Mouse (Mus musculus): ENCODE results near the gene Syt2. TPM values are rescaled to one million over a fixed set of nuclear protein-coding genes. Genes with fewer than 3 reads are reported as not detected.

Gene Syt2
- total RNA-seq, 2 experiments from 2014 or later = 63.0 to 81.5 TPM

DNA sequence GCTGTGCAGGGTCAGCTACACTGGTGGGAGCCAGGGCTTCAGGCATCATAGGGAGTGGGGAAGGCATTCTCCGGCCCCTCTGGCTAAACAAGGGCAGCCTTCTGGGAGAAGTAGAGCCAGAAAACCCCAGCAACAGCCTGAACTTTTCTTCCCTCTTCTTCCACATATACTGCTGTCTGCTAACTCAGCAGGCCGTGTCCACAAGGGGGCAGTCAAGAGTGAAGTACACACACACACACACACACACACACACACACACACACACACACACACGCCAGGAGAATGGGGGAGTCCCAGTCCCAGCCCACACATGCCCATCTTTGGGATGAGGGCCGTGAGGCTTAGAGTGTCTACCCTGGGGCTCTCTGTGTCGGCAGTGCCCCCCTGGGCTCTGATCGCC is 95.0 kb downstream of the Syt2 start:
- DNase-seq (ENCODE audit: low spot score in 2 of 2) = no peak

DNA sequence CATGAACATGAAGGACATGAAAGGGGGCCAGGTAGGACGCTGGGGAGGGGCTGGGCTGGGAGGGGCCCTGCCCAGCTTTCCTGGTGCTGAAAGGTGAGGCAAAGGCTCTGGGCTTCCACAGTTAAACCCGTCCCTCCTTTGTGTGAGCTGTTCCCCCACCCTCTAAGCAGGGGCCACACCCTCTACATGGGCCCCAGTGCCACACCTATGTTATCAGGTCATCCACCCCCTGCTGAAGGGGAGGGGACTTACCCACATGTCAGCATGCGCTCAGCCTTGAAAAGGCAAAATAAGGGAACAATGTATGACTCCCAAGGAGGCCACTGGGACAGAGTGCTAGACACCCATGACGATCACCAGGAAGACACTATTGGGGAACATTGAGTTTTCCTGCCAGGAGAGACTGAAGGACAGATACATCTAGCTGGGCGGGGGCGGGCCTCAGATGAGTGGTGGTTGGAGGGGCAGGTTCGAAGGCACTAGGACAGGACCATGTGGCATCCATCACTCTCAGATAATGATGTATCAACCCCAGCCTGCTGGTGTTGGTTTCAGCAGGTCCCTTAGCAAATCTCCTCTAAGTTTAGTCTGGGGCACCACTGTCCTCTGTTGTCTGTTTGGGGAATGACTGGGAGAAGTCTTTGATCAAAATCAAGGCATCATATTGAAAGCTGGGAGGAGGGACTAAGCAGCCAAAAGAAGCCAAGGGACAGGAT is 95.6 kb downstream of the Syt2 start:
- DNase-seq (ENCODE audit: low spot score in 2 of 2) = no peak

DNA sequence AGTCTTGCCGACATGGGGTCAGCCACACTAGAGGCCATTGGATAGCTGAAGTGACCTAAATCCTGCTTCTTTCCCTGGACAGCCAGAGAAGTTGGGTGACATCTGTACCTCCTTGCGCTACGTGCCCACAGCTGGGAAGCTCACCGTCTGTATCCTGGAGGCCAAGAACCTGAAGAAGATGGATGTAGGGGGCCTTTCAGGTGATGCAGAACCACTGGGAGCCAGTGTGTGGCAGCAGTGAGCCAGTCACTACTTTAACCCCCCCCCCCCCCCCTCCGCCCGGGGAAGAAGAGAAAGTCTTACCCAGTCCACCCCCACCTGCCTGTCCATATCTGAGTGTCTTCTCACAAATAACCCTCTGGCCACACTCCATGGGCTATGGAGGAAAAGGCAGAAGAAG is 99.2 kb downstream of the Syt2 start:
- DNase-seq (ENCODE audit: low spot score in 2 of 2) = no peak

DNA sequence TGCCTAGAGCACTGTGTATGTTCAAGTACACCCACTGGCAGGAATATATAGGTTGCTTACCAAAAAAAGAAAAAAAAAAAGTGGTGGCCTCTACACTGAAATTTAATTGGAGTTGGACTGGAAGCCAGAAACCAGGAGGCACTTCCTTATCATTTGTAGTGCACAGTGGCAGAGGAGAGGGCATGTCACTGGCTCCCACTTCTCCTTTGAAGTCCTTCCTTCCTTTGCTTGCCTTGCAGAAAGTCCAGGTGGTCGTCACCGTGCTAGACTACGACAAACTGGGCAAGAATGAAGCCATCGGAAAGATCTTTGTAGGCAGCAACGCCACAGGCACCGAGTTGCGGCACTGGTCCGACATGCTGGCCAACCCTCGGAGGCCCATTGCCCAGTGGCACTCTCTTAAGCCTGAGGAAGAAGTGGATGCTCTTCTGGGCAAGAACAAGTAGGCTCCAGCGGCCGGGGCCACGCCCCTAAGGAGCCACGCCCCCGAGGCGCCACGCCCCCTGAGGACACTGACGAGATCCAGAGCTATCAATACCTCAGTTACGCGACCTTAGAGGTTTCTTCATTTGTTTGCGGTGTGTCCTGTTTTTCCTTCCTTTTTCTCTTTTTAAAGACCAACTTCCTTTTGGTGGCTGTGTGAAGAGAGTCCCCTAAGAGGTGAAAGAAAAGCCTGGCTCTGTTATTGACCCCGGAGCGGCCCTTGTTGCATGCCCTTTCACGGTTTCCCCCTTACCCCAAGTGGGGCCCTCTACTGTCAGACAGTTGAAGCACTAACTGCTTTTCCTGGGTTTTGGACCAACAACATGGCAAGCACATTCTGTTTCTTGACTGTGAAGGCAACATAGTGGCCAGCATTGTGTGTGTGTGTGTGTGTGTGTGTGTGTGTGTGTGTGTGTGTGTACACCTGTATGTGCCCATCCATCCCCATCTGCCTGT is 101.0 kb downstream of the Syt2 start:
- DNase-seq (ENCODE audit: low spot score in 2 of 2) = no peak

DNA sequence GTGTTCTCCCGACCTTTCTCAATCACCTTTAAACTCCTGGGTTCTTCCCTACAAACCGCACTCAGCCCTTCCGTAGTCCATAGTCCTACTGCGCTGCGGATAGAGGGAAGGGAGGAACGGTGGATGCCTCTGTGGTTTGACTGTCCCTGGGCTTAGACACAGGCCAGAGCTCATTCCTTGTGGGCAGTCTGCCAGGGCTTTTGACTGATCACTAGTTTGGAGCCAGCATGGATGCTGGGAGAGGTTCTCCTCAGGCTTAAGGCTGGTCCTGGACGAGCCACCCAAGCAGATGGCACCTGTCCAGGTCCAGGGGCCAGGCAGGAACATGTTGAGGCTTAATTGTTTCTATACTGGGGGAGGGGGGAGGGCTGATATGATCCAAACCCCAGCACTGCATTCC is 103.4 kb downstream of the Syt2 start:
- DNase-seq (ENCODE audit: low spot score in 2 of 2) = no peak

DNA sequence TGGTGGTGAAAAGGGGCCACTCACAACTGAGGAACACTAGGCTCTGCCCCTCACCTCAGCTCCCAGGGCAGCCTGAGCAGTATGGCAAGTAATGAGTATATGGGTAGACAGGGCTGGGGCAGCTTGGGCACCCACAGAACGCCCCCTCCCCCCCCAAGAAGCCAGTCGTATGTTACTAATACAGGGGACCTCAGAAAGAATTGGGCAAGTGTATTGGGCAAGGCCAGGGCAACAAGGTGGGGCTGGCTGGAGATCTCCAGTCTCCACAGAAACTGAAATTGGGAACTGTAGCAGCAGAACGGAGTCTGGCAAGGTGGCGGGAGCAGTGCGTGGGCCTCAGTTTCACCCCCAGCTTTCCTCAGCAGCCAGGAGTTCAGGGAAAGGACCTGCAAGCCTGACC is 106.0 kb downstream of the Syt2 start:
- DNase-seq (ENCODE audit: low spot score in 2 of 2) = no peak

DNA sequence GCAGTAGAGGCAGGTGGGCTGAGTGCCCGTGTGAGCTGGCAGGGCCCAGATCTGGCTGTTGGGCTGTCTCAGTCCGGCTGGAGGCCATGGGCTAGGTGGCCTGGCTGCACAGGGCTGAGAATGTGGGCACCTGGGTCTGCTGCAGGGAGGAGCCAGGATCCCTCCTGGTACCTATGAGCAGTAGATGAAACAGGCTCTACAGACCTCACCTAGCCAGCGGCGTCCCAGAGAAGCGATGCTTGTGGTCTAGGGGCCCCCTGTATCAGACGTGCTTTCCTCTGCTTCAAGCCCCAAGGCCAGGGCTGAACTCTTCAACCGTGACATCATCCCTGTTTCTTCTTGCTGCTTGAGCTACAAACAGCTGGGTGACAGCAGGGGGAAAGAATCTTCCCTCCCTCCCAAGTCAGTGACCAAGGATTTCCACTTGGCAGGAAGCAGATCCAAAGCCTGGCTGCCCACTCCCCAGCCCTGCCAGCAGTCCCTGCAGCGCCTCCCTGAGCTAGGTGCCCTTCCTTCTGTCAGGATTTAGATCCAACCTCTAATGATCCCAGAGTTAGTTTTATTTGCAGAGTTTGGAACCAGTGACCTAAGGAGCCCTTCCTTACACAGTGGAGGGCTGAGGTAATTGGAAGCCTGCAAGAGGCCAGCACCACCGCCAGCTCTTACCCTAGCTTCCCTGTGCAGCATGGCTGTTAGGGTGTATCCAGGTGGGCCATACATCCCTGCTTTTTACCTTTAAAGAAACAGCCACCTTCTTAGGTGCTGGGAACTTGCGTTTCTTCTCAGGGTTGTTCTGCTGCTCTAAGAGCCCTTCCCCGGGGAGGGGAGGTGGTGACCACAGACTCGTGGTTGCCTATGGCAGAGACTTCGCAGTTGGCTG is 107.5 kb downstream of the Syt2 start:
- no peak for DNase-seq (ENCODE audit: low spot score in 2 of 2)

DNA sequence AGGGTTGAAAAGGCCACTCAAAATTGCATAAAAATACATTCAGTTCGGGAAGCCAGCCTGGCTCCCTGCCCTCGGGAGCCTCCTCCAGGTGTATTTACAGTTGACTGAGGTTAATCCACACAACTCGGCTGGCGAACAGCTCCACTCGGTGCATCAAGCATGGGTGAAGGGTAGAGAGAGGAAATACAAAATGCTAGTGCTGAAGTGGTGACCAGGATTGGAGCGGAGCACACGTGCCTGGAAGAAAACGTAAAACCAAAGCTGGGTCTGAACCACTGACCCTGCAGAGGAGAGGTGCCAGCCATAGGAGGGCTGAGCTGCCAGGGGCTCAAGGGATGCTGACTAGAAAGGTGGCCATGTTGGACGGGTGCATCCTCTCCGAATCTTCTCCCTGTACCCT is 108.3 kb downstream of the Syt2 start:
- no peak for DNase-seq (ENCODE audit: low spot score in 2 of 2)

DNA sequence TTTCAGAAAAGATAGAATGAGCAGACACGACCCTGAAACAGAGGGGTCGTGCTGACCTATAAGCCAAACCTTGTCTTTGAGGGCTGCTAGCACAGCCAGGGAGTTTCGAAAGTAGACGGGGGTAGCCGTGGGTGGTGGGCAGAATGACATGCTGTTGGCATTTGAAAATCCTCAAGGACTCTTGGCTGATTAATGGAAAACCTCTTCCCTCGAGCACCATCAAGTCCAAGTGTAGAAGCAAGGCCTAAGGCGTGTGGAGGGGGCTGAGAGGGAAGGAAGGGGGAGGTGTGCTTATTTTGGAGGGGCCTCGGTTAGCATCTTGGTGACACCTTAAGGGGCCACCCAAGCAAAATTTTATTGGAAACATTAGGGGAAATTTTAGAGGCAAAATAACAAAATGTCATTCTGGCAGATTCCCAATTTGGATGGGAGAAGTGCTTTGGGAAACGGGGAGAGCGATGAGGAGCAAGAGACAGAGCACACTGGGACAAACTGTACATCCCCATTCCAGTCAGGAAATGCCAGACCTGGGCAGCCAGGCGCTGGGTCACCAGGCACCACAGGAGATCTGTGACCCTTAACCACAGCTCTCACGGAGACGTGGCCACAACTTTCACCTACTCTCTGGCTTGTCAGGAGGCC is 109.2 kb downstream of the Syt2 start:
- no peak for DNase-seq (ENCODE audit: low spot score in 2 of 2)

DNA sequence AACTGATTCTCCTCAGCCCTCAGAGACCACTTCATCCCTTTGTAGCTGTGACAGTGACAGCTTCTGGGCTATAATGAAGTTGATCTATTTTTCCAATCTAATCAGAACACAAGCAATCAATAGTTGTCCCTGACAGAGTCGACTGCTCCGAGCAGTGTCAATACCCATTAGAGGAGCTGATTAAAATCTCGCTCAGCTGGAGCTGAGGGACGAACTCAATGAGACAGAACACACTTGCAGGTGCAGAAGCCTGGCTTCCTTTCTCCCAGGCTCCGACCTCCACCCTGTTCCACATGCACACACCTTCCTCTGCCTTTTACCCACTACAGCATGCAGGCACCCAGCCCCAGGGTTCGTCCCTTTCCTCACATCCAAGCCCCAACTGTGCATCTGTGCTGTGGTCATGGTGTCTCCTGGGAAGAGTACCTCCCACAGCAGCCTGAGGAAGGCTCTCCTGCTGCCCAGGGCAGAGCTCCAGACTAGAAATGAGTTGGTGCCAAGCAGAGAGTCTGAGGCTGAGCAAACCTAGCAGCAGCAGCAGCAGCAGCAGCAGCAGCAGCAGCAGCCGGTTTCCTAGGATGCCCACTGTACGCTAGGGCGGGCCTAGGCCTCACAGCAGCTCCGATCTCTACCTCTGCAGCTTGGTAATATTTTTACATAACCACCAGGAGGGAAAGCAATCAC is 109.9 kb downstream of the Syt2 start:
- peak in 1 of 2 experiments; percentile 34 for DNase-seq (ENCODE audit: low spot score in 2 of 2)

DNA sequence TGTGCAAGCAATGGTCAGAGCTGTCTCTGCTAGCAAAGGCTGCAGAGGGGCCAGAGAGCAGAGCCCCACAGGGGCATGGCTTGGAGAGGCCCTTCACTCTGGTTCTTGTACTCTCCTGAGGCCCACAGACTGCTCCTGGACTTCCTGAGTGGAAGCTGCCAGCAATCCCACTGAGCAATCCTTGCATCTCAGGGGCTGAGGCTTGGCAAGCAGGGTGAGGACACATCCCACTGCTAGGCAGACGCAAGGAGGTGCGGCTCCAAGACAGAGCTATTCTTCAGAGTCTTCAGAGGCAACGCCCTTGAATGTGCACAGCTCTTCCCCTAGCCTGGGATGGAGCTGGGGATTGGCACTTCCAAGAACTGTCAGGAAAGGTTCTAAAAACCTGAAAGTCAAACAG is 110.8 kb downstream of the Syt2 start:
- peak in 1 of 2 experiments; percentile 35 for DNase-seq (ENCODE audit: low spot score in 2 of 2)

DNA sequence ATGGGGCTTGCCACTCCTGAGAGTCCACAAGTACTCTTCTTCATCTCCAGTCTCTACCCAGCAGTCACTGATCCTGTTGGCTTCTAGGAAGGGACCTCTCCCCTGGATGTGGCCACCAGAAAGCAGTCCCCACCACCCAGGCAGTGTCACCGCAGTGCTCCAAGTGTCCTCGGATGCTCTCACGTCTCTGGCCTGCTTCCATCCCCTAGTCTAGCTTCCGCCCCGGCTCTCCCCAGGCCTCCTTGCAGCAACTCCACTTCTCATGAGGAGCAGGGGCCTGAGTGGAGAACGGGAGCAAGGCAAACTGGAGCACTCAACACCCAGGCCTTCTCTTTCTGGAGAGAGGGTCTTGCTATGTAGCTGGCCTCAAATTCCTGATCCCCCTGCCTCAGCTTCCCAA is 112.7 kb downstream of the Syt2 start:
- DNase-seq (ENCODE audit: low spot score in 2 of 2) = no peak

DNA sequence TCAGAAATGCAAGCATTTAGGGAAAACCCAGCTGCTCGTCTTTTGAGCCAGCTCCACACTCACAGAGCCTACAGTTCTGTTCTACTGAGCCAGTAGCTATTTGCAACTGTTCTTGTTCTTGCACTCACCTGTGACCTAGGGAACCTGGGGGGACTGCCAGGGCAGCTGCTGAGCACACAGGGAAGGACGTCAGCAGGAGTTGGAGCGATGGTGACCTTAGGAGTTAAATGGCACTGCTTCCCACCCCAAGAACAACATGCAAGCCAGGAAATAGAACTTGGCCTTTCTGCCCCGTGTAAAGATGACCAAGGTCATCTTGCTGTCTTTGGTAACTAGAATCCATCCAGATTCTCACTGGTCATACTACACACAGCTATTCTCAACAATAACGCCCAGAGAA is 114.2 kb downstream of the Syt2 start:
- DNase-seq (ENCODE audit: low spot score in 2 of 2) = no peak

DNA sequence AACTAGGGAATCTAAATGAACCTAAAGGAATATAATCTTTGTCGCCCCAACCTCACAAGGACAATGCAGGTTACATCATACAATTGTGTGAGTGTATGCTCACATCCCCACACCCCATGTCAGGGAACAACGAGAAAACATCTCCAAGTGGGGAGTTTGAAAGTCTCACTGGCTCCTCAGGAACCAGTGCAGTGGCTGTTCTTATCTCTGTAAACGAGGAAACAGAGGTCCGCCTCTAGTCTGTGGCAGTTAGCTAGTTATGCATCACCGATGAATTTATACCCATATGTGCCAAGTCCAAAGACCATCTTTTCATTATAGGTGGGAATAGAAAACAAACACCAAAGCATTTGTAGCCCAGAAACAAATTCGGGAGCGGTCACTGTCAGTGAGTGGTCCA is 115.1 kb downstream of the Syt2 start:
- no peak for DNase-seq (ENCODE audit: low spot score in 2 of 2)

DNA sequence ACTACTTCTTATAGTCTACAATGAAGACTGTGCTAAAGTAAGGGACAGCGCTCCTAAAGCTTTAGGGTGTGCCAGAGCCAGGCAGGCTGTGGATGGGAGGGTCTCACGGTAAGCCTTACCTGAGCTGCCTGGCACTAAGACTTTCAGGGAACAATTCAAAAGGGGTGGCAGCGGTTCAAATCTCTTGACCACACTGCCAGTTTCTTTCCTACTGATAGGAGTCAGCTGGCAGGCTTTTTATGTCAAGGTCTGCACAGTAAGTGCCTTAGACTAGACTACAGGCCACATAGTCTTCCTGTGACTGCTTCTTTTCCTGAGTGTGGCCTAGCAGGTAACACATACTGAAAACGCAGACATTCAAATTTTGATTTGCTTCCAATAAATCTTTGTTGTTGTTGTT is 116.8 kb downstream of the Syt2 start:
- DNase-seq (ENCODE audit: low spot score in 2 of 2) = no peak

DNA sequence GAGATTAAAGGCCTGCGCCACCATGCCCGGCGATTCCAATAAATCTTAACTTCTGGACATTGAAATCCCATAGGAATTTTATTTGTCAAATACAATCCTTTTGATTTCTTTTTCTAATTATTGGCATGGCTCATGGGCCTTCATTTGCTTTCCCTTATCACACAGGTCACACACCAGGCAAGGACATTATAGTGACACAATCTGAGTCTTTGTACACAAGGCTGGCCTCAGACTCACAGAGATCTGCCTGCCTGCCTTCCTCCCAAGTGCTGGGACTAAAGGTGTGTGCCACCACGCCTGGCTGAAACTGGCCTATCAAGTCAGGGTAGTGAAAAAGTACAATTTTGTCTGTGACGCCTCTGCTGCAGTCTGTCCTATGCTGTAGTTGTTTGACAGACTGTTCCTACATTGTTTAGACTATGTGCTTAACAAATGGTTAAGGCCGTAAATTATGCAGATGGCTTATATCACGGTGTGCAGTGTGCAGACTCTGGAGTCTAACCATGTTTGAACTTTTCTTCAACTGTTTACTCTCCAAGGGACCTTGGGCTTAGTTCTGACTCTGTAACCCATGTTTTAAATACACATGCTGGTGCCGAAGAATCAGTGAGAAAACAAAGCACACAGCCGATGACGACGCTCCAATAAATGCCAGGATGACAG is 117.4 kb downstream of the Syt2 start:
- DNase-seq (ENCODE audit: low spot score in 2 of 2) = no peak

DNA sequence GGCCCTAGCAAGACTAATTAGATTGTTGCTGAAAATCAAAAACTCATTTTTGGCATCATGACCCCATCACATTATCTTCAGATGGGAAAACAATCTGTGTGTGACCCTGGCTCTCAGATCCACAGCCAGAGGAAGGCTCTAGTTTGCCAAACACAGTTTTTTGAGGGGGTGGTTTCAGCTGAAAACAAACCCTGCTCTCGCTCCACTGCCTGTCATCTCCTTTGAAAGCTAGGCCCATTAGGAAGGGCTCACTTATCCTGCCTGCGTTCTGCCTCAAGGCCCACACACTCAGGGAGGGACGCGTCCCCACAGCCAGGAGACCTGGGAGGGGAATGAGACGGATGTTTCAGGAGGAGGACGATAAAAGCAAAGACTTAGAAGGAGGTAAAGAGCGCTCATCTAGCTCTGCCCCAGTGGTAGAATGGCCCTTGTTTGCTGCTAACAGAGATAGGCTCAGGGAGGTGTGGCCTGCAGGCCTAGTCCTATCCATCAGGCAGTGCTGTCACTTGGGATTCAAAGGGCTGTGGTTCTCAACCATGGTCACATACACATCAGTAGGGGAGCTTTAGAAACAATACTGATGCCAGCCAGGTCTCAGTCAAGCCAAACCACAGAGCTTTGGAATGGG is 118.5 kb downstream of the Syt2 start:
- DNase-seq (ENCODE audit: low spot score in 2 of 2) = no peak

DNA sequence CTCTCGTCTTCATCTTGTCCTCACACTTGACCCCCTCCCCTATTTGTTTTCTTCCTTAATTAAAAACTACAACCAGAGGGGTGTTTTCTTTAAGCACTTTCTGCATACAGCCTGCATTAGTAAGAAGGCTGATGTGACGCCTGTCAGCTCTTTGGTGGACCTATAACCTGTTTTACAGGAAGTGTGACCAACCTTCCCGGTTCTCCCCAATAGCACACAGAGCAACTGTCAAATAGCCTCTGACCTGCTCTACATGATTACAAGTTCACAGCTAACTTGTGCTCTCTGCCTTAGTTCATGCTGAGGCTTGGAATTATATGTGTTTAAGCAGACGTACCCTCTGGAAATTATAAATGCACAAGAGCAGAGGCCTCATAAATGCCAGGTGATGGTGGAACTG is 120.0 kb downstream of the Syt2 start:
- no peak for DNase-seq (ENCODE audit: low spot score in 2 of 2)

DNA sequence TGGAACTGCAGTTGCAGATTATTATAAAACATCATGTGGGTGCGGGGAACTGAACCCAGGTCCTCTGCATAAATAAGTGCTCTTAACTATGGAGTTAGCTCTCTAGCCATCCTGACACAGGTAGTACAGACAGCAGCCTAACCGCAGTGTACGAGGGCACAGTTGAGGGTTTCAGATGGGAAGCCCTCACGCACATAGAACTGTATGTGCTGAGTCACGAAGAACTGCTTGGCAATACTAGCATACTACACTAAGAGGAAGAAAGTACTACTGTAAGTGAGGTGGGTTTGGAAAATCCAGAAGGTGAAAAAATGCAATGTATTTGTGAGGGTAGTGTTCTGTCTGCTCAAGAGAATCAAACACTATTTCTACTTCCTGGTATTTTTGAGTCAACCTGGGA is 123.8 kb downstream of the Syt2 start:
- DNase-seq (ENCODE audit: low spot score in 2 of 2) = no peak
